In the genomic region with DNA sequence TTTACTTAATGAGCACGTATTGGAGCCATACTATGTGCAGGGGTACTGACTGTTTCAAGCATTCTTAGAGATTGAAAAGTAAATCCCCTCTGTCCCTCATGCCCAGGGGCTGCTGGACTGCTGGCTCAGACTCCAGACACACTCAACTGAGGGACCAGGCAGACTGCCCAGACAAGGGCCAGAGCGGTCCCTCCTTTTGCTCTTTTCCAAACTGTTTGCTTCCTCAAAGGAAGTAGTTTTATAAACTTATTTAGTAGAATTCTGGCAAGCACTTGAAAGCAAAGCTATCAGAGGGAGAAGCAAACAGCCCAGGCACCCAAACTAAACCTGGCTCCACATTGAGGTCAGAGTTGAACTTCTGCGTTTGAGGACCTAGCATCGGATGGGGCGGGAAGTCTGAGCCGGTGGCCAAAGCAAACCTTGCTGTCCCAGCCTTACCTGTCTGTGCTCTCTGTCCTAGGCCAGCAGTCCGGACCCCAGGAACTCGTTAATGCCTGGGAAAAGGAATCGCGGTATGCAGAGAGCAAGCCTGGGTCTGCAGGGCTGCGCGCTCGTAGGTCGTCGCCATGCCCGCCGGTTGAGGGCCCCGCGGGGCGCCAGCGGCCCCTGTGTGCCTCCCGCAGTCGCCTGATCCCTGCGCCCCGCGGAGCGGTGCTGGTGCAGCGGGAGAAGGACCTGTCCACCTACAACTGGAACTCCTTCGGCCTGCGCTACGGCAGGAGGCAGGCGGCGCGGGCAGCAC, we compare ENCODE assay signal across 9 mouse cellular contexts. TPM values are rescaled to one million over a fixed set of nuclear protein-coding genes. Genes with fewer than 3 reads are reported as not detected.
DNase-seq lines count a peak whose midpoint lies in the region; ATAC-seq lines count a peak whose summit lies in the region.
"Had no signal": no experiment of that assay in that cellular context is flagged by ENCODE, and none has a peak within 500 bp of the region (broad histone marks: within the 10 kb centered on the region; RNA-seq: fewer than 3 reads in every experiment).

No protein-coding gene starts in this region.

- H3K9me3 ChIP-seq in heart, embryonic 11.5 days (replicated peaks; ENCODE audit: control insufficient read depth, low read length), result no peaks in the 10 kb centered on the region
- no peaks in the 10 kb centered on the region for H3K9me3 ChIP-seq in embryonic facial prominence, embryonic 13.5 days
- H3K9me3 ChIP-seq in limb, embryonic 12.5 days, result no peaks in the 10 kb centered on the region
- no peaks in the 10 kb centered on the region; the same call in 1 of the 2 replicates for H3K9me3 ChIP-seq in midbrain, embryonic 13.5 days

- no peak overlapping the region for H3K9ac ChIP-seq in heart, embryonic 11.5 days (ENCODE audit: low read depth, low read length)
- peak overlapping the region; percentile 49; the same call in 1 of the 2 replicates for H3K9ac ChIP-seq in embryonic facial prominence, embryonic 13.5 days
- H3K9ac ChIP-seq in limb, embryonic 12.5 days (replicated peaks), result peak overlapping the region; percentile 49; the same call in 1 of the 2 replicates
- H3K9ac ChIP-seq in midbrain, embryonic 13.5 days (replicated peaks), result peak overlapping the region; percentile 63; the same call in 1 of the 2 replicates

- DNase-seq in heart, postnatal 4 days, result no peak
- no peak for DNase-seq in thymus, postnatal 14 days
- DNase-seq in adipocyte (ENCODE audit: low spot score), result no peak

- H3K4me3 ChIP-seq in heart, embryonic 11.5 days (ENCODE audit: low read depth, low read length), result peak overlapping the region; percentile 38
- peak overlapping the region; percentile 36 for H3K4me3 ChIP-seq in embryonic facial prominence, embryonic 13.5 days
- peak overlapping the region; percentile 38 for H3K4me3 ChIP-seq in limb, embryonic 12.5 days (replicated peaks)
- H3K4me3 ChIP-seq in midbrain, embryonic 13.5 days (replicated peaks), result peak overlapping the region; percentile 33

- no peak overlapping the region for H3K27ac ChIP-seq in heart, embryonic 11.5 days (ENCODE audit: low read depth, low read length)
- no peak overlapping the region for H3K27ac ChIP-seq in embryonic facial prominence, embryonic 13.5 days
- H3K27ac ChIP-seq in limb, embryonic 12.5 days, result no peak overlapping the region
- no peak overlapping the region for H3K27ac ChIP-seq in midbrain, embryonic 13.5 days

- peaks cover 35% of the 10 kb centered on the region for H3K27me3 ChIP-seq in heart, embryonic 11.5 days (ENCODE audit: control insufficient read depth, insufficient read depth, low read length)
- H3K27me3 ChIP-seq in embryonic facial prominence, embryonic 13.5 days, result peaks cover 47% of the 10 kb centered on the region
- peaks cover 53% of the 10 kb centered on the region for H3K27me3 ChIP-seq in limb, embryonic 12.5 days
- peaks cover 20% of the 10 kb centered on the region; the same call in 1 of the 2 replicates for H3K27me3 ChIP-seq in midbrain, embryonic 13.5 days

- peak overlapping the region; percentile 77 for H3K4me2 ChIP-seq in heart, embryonic 11.5 days
- peak overlapping the region; percentile 63 for H3K4me2 ChIP-seq in embryonic facial prominence, embryonic 13.5 days
- H3K4me2 ChIP-seq in limb, embryonic 12.5 days, result peak overlapping the region; percentile 71
- peak overlapping the region; percentile 60 for H3K4me2 ChIP-seq in midbrain, embryonic 13.5 days (replicated peaks)

- ATAC-seq in heart, embryonic 11.5 days (replicated peaks; ENCODE audit: insufficient number of reproducible peaks, low FRiP score, low TSS enrichment), result no peak
- no peak for ATAC-seq in embryonic facial prominence, embryonic 13.5 days (ENCODE audit: insufficient number of reproducible peaks, insufficient read depth, low FRiP score, low TSS enrichment, low read depth)
- ATAC-seq in limb, embryonic 12.5 days (ENCODE audit: insufficient number of reproducible peaks, insufficient read depth, low FRiP score, low TSS enrichment, low read depth), result no peak
- ATAC-seq in midbrain, embryonic 13.5 days, result peak; percentile 21; the same call in 1 of the 2 replicates
- ATAC-seq in megakaryocyte progenitor cell, adult 5-6 weeks (replicated peaks; ENCODE audit: poor library complexity), result no peak

- no peaks in the 10 kb centered on the region; the same call in 1 of the 2 replicates for H3K4me1 ChIP-seq in heart, embryonic 11.5 days (ENCODE audit: control insufficient read depth, insufficient read depth, low read length)
- peaks cover 6% of the 10 kb centered on the region for H3K4me1 ChIP-seq in embryonic facial prominence, embryonic 13.5 days
- peaks cover 8% of the 10 kb centered on the region for H3K4me1 ChIP-seq in limb, embryonic 12.5 days (replicated peaks)
- peaks cover 34% of the 10 kb centered on the region for H3K4me1 ChIP-seq in midbrain, embryonic 13.5 days (replicated peaks)

- no peaks in the 10 kb centered on the region for H3K36me3 ChIP-seq in heart, embryonic 11.5 days (ENCODE audit: control insufficient read depth, insufficient read depth, low read length)
- H3K36me3 ChIP-seq in embryonic facial prominence, embryonic 13.5 days, result no peaks in the 10 kb centered on the region
- H3K36me3 ChIP-seq in limb, embryonic 12.5 days, result no peaks in the 10 kb centered on the region
- H3K36me3 ChIP-seq in midbrain, embryonic 13.5 days, result no peaks in the 10 kb centered on the region

- 6% methylated on average over 34 of the region's 34 CpGs for WGBS in heart, embryonic 11.5 days (ENCODE audit: insufficient replicate concordance)
- 6% methylated on average over 34 of the region's 34 CpGs for WGBS in embryonic facial prominence, embryonic 13.5 days
- 7% methylated on average over 34 of the region's 34 CpGs for WGBS in limb, embryonic 12.5 days
- WGBS in midbrain, embryonic 13.5 days, result 7% methylated on average over 34 of the region's 34 CpGs

RNA-seq across cellular contexts. Expression of a gene that starts 7.4 kb away (rescaled TPM):
- not detected in 2 replicates for polyA plus RNA-seq in heart, embryonic 11.5 days (2014; fragmentation: Nextera tagmentation; extraction: Ambion mirVana)
- total RNA-seq in heart, postnatal 4 days (2021), result not detected
- polyA plus RNA-seq in embryonic facial prominence, embryonic 13.5 days (2015; fragmentation: Nextera tagmentation; extraction: Ambion mirVana), result not detected in 2 replicates
- not detected in 2 replicates for polyA plus RNA-seq in limb, embryonic 12.5 days (2016; fragmentation: Nextera tagmentation; extraction: Ambion mirVana)
- not detected in 2 replicates for polyA plus RNA-seq in midbrain, embryonic 13.5 days (2015; fragmentation: Nextera tagmentation; extraction: Ambion mirVana)
- not detected in 2 replicates for total RNA-seq in megakaryocyte progenitor cell, adult 5-6 weeks (2015)
- total RNA-seq in megakaryocyte progenitor cell, adult 5-6 weeks (2017), result not detected in 2 replicates
- polyA plus RNA-seq: C2C12 had no signal

RNA-seq across cellular contexts. Expression of a gene that starts 19.5 kb away (rescaled TPM):
- polyA plus RNA-seq in heart, embryonic 11.5 days (2014; fragmentation: Nextera tagmentation; extraction: Ambion mirVana), result not detected in 2 replicates
- total RNA-seq in heart, postnatal 4 days (2021), result not detected
- polyA plus RNA-seq in embryonic facial prominence, embryonic 13.5 days (2015; fragmentation: Nextera tagmentation; extraction: Ambion mirVana), result not detected in 2 replicates
- not detected in 2 replicates for polyA plus RNA-seq in limb, embryonic 12.5 days (2016; fragmentation: Nextera tagmentation; extraction: Ambion mirVana)
- polyA plus RNA-seq in midbrain, embryonic 13.5 days (2015; fragmentation: Nextera tagmentation; extraction: Ambion mirVana), result not detected in 2 replicates
- not detected in 2 replicates for total RNA-seq in megakaryocyte progenitor cell, adult 5-6 weeks (2015)
- total RNA-seq in megakaryocyte progenitor cell, adult 5-6 weeks (2017), result not detected in 2 replicates
- polyA plus RNA-seq: C2C12 had no signal

RNA-seq across cellular contexts. Expression of a gene that starts 21.2 kb away (rescaled TPM):
- not detected in 2 replicates for polyA plus RNA-seq in heart, embryonic 11.5 days (2014; fragmentation: Nextera tagmentation; extraction: Ambion mirVana)
- total RNA-seq in heart, postnatal 4 days (2021), result under 1 TPM in 1 of 2 experiments, not detected in 1; 0.16 TPM
- polyA plus RNA-seq in embryonic facial prominence, embryonic 13.5 days (2015; fragmentation: Nextera tagmentation; extraction: Ambion mirVana), result 0.25 TPM in 1 of 2 replicates, not detected in the other
- polyA plus RNA-seq in limb, embryonic 12.5 days (2016; fragmentation: Nextera tagmentation; extraction: Ambion mirVana), result not detected in 2 replicates
- not detected in 2 replicates for polyA plus RNA-seq in midbrain, embryonic 13.5 days (2015; fragmentation: Nextera tagmentation; extraction: Ambion mirVana)
- total RNA-seq in megakaryocyte progenitor cell, adult 5-6 weeks (2015), result not detected in 2 replicates
- not detected in 2 replicates for total RNA-seq in megakaryocyte progenitor cell, adult 5-6 weeks (2017)
- polyA plus RNA-seq: C2C12 had no signal

RNA-seq across cellular contexts. Expression of a gene that starts 34.3 kb away (rescaled TPM):
- 1.5 TPM in 2 replicates for polyA plus RNA-seq in heart, embryonic 11.5 days (2014; fragmentation: Nextera tagmentation; extraction: Ambion mirVana)
- total RNA-seq in heart, postnatal 4 days (2021), result under 1 TPM; 0.83 to 0.93 TPM
- 2.8 and 3.2 TPM in 2 replicates for polyA plus RNA-seq in embryonic facial prominence, embryonic 13.5 days (2015; fragmentation: Nextera tagmentation; extraction: Ambion mirVana)
- 1.3 and 1.7 TPM in 2 replicates for polyA plus RNA-seq in limb, embryonic 12.5 days (2016; fragmentation: Nextera tagmentation; extraction: Ambion mirVana)
- 7.3 and 7.6 TPM in 2 replicates for polyA plus RNA-seq in midbrain, embryonic 13.5 days (2015; fragmentation: Nextera tagmentation; extraction: Ambion mirVana)
- total RNA-seq in megakaryocyte progenitor cell, adult 5-6 weeks (2015), result not detected in 2 replicates
- not detected in 2 replicates for total RNA-seq in megakaryocyte progenitor cell, adult 5-6 weeks (2017)
- polyA plus RNA-seq: C2C12 had no signal
